Mouse (Mus musculus) thymus, postnatal 36 days (tissue): Measurements from ENCODE around the gene Pla1a.

ENCODE experiments used
- DNase-seq, 2 experiments: peaks; one replicate each; pipeline ENCODE4 v3.0.0; 2022; ENCODE audit warnings: mixed read lengths in 2 of 2

The Pla1a gene

GRCm38 (mm10) chr16:38431446-38432185 lies 1.3 kb downstream of the Pla1a start:
- DNase-seq, result no peak

- DNase-seq, result no peak
Observed at GRCm38 (mm10) chr16:38425799-38426198, 7.1 kb downstream of the Pla1a start.

GRCm38 (mm10) chr16:38425374-38425773 lies 7.6 kb downstream of the Pla1a start:
- DNase-seq, result no peak

GRCm38 (mm10) chr16:38414953-38415352 lies 18.0 kb downstream of the Pla1a start:
- DNase-seq, result no peak

- no peak for DNase-seq
Observed at GRCm38 (mm10) chr16:38408416-38408815, 24.5 kb downstream of the Pla1a start.

- DNase-seq, result no peak
Observed at GRCm38 (mm10) chr16:38407584-38407983, 25.4 kb downstream of the Pla1a start.

- DNase-seq, result no peak
Observed at GRCm38 (mm10) chr16:38406708-38407107, 26.2 kb downstream of the Pla1a start.

GRCm38 (mm10) chr16:38406293-38406692 lies 26.7 kb downstream of the Pla1a start:
- DNase-seq, result no peak

- peak; percentile 33 to 55 for DNase-seq
Observed at GRCm38 (mm10) chr16:38403639-38404038, 29.3 kb downstream of the Pla1a start.

GRCm38 (mm10) chr16:38401468-38401867 lies 31.5 kb downstream of the Pla1a start:
- no peak for DNase-seq

GRCm38 (mm10) chr16:38400311-38400960 lies 32.5 kb downstream of the Pla1a start:
- no peak for DNase-seq

GRCm38 (mm10) chr16:38399531-38400231 lies 33.3 kb downstream of the Pla1a start:
- peak; percentile 59 to 70 for DNase-seq

GRCm38 (mm10) chr16:38399076-38399475 lies 33.9 kb downstream of the Pla1a start:
- DNase-seq, result no peak

- DNase-seq, result no peak
Observed at GRCm38 (mm10) chr16:38398266-38398665, 34.7 kb downstream of the Pla1a start.

- no peak for DNase-seq
Observed at GRCm38 (mm10) chr16:38396155-38396554, 36.8 kb downstream of the Pla1a start.

GRCm38 (mm10) chr16:38395060-38395730 lies 37.8 kb downstream of the Pla1a start:
- DNase-seq, result no peak

- DNase-seq, result no peak
Observed at GRCm38 (mm10) chr16:38394191-38394618, 38.7 kb downstream of the Pla1a start.

GRCm38 (mm10) chr16:38392126-38392894 lies 40.6 kb downstream of the Pla1a start:
- no peak for DNase-seq

GRCm38 (mm10) chr16:38390322-38390721 lies 42.6 kb downstream of the Pla1a start:
- DNase-seq, result no peak

GRCm38 (mm10) chr16:38389284-38389893 lies 43.6 kb downstream of the Pla1a start:
- DNase-seq, result no peak

- DNase-seq, result no peak
Observed at GRCm38 (mm10) chr16:38388757-38389156, 44.2 kb downstream of the Pla1a start.

GRCm38 (mm10) chr16:38387389-38387788 lies 45.6 kb downstream of the Pla1a start:
- DNase-seq, result no peak
